Mouse (Mus musculus) CD4-positive, CD25-positive, alpha-beta regulatory T cell, adult 2 months (primary cell): ENCODE data around the gene Bok.
"Not testable (repeated sequence)": the region's sequence is repeated elsewhere in the genome, so short reads cannot be mapped to it uniquely, and the experiment has no call there.

Experiments used
- DNase-seq: peaks from one replicate; pipeline ENCODE4 v3.0.0-alpha.2; 2012; ENCODE audit warnings: low read depth, low spot score

Gene Bok

DNA sequence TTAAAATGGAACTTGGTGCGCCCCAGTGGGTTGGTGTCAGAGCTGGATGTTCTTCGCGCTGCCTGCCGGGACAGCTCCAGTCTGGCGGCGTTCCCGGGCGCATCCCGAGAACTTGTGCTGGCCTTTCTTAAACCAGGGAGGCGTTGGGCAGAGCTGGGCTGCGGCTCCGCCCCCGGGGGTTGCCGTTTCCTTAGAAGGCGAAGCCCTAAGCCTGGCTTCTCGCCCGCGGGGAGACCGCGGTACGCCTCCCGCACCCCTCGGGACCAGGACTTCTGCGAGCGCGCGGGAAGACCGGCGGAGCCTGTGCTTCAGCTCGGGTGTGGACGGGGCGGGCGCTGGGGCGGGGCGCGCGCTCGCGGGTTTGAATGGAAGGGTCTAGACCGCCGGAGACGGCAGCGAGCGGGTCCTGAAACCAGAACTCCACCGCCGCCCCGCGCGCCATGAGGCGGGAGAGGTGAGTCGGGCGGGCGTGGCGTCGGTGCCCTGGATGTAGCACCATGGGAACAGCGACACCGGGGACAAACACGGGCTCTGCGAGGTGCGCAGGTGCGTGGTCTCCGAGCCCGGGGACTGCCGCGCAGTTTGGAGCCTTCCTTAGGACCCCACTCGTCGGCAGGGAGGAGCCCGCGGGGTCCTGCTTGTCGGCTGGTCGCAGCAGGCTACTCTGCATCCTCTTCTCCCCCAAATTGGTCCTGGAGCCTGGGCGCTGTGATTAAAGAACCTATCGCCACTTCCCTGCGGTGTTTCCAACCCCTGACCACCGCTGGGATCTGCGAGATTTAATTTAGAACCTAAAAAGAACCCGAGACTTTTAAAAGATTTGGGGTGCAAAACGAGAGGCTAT lies at the start of gene Bok:
Gene Bok, plus strand, starts transcription at position 260 of the 844 bp plus-strand sequence.
- no peak for DNase-seq

DNA sequence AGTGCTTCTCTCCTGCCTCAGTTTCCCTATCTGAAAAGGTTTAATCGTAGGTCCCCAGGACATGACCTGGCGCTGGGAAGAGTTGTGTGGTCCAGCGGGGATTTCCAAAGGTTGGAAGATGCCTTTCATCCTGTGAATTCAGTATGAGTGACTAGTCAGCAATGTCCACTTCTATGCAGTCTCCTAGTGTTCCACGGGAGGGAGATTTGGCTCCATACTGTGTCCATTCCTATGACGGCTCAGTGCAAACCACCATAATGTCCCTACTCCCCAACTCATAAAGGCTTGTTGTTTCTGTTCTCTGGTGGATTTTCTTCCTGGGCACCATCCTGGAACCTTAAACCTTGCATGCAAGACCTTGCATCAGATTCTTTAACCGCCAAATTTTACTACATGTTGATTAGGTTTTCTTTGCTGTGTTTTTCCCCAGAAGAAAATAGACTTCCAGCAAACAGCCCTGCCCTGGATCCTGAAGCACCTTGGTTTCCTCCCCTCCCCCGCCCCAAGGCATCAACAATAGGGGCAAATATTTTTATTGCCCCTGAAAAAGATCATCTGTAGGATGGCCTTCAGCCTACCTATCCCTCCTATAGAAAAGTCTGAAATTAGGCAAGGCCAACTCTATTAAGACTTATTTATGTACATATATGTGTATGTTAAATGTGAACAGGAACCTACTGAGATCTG lies 49.1 kb upstream of the Bok start:
- no peak for DNase-seq

DNA sequence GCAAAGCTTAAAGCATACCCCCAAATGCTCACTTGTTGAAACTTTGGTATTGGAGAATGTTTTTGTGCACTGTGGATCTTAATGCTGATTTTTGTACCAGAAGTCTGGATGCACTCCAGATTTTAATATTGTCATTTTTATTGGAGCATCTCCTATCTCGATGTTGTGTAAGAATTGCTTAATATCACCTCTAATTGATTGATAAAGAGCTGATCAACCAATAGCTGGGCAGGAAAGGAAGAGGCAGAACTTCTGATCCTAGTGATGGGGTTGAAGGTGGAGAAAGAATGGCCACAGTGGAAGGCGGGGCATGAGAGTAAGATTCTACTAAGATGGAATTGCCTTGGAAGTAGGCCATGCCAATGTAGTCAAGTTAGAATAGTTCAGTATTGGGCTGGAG lies 43.5 kb upstream of the Bok start:
- no peak for DNase-seq

DNA sequence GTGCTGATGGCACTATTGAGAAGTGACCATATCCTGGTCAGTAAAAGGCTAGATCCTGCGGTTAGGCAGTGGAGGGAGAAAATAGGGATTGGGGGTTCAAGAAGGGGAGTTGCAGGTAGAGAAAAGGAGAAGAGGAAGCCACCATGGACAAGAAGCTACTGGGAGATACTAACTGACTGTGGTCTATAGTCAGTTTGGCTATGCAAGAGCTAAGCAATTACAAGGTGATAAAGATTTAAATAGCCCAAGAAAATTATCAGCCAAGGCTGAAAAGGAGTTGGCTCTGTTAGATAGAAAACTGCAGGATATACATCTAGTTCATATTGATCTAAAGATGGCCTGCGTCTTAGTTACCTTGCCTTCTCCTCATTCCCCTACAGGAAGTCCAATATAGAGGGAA lies 42.8 kb upstream of the Bok start:
- DNase-seq, result no peak

DNA sequence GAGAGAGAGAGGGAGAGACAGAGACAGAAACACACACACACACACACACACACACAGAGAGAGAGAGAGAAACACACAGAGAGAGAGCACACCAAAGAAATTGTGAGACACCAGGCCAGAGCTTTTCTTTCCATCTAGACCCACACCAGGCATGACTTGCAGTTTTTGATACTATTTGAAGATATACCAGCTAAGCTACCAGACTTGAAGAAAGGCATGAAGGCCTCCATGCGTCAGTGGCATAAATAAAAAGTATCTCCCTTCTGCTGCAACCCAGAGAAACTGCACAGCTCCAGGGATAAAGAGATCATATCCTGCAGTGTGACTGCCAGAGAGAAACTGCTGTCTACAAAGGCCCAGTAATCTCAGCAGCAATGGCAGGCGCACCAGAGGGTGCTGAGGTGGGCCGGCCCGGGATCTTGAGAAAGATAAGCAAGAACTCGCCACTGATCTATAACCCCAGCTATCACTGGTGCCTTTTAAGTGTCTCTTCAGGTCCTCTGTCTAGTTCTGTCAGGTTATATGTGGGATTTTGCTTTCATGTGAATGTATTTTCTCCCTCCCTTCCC lies 35.8 kb upstream of the Bok start:
- DNase-seq, result no peak

DNA sequence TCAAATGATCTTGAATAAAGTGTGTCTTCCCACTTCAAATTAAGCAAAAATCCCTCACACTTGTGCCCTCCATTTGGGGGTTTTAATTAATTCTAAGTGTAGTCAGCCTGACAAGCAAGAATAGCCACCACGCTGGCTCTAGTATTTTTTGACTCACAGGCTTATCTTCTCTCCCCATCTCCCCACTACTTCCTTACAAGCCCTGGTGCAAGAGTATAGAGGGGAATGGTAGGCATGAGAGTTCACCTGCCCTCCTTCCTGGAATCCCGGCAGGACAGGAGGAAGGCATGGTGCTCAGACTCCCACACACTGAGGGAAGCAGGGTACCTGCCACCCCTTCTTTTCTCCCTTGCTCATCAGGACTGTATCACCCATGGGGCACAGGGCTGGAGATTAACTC lies 31.2 kb upstream of the Bok start:
- DNase-seq, result no peak

DNA sequence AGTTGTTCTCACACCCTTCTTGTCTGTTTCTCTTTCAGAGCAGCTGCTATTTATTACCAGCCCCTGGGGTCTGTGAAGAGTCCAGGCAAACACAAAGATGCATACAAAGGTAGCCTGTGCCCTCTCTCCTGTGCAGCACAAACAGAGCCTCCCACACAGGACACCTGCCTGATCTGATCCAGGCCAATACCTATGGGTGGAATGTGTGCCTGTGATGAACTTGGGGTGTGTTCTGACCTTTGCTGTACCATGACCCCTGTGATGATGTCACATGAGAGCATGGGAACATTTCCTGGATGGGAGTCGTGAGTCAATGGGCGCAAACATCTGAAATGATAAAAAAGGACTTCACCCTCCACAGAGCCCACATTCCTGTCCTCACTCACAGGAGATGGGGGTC lies 30.7 kb upstream of the Bok start:
- no peak for DNase-seq

DNA sequence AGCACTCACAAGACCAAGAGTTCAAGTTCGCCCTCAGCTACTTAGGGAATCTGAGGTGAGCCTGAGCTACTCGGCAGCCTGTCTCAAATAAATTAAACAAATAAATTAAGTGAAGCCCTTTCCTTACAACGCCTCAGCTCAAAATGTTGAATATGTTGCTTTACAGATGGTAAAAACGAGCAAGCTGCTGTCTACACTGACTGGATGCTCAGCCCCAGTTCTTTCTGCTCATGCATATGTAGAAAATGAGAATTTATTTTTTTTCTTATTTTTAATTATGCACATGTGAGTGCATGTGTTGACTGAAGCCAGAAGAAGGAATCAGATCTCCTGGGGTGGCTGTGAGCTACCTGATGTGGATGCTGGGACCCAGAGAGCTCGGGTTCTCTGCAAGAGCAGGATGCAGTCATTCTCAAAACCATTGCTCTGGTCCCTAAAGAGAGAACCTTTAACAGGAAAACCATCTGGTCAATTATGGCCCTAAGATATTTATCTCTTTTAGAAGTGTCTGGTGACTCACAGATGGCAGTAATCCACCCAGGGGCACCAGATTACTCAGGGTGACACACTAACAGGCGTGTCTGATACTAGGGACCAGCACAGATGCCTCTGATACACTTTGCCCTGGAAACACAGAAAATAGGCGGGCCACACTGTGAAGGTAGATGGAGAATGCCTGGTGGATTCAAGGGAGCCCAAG lies 29.0 kb upstream of the Bok start:
- no peak for DNase-seq

DNA sequence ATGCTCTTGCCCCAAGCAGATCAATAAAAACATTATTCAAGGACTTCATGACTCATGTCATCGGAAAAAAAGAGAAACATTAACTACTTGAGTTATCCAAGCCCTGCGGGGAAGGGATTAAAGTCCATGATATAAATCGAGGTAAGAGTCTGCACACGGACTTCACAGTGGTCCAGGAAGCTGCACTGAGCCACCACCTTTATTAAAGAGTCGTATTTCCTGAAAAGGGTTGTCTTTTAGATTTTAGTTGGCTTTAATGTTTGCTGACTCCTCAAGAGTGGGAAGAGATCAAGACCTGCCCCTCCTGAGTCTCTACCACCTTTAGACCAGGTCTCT lies 28.5 kb upstream of the Bok start:
- DNase-seq, result no peak

DNA sequence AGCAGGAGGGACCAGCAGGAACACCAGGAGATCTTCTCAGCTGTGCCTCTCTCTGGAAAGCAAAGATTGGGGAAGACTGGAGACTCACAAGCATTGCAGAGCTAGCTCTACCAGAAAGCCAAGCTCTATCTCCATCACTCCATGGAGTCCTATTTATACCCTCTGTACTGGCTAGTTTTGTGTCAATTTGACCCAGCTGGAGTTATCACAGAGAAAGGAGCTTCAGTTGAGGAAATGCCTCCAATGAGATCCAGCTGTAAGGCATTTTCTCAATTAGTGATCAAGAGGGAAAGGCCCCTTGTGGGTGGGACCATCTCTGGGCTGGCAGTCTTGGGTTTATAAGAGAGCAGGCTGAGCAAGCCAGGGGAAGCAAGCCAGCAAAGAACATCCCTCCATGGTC lies 26.9 kb upstream of the Bok start, which contains the start of gene Stk25:
Gene Stk25, minus strand, starts transcription at position 101 of the 400 bp plus-strand sequence.
- not testable (repeated sequence) for DNase-seq

DNA sequence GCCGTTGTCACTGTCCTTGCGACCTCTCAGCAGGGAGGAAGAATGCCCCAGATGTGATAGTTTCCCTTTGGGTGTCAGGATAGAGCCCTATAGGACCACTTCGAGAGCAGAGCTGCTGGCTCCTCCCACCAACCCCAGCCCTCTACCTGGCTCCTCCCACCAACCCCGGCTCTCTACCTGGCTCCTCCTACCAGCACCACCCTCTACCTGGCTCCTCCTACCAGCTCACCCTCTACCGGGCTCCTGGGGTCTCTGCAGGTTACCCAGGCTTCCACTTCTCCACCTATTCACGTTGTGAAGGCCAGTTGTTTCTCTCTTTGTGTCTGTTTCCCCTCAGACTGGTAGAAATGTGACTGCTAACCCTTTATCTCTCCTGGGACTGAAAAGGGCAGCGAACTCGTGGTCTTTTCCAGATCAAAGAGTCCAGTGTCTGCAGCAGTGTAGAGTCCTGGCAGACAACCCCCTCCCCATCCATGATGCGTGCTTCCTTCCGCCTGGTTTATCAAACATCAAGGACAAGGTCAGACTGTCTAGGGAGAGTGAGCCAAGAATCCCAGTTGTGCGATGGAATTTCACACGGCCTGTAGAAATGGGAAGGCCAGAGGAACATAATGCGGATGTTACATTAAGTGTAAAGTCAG lies 17.6 kb upstream of the Bok start:
- peak; percentile 75 for DNase-seq

DNA sequence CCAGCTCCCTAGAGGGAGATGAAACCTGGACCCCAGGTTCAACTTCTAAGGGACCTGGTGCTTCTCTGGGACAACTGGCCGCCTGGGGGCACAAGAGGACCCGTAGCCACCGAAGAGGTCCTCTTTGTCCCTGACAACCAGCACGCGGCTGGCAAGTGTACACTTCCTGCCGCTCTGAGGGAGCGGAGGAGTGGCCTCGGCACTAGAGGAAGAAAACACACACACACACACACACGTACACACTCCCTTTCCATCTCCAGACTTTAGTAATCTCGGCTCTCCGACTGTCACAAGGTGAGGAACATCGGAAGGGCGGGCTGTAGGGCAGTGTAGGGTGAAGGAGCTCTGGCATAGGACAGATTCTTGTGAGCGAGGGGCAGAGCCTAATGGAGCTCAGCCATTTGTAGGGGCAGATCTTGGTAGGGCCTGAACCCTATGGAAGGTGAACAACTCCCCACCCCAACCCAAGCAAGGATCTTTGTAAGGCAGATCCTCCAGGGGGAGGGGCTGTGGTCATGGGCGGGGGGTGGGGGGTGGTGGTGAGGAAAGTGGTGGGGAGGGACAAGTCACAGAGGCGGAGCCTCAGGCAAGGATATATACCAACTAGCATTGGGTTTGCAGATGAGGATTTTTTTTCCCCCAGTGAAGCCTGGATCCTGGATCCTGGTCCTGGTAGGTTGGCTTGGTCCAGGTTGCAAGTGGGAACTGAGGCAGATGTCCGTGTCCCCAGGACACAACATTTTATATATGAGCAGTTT lies 16.5 kb upstream of the Bok start:
- peak; percentile 81 for DNase-seq

DNA sequence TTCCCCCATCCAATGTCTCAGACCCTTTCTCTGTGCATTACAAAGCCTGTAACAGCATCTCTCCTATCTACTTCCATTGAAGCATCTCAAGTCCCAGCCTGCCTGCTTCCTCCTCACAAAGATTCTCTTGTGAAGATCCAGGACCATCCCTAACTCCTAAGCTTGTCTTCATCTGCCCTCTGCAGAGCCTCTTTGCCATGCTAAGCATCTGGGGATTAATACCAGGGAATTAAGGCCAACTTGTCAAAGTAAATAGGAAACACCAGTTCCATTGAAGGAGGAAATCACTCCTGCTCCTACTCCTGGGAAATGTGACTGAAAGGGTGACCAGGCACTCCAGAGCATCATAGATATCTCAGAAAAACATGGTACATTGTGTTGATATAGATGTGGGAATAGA lies 15.5 kb upstream of the Bok start:
- DNase-seq, result no peak

DNA sequence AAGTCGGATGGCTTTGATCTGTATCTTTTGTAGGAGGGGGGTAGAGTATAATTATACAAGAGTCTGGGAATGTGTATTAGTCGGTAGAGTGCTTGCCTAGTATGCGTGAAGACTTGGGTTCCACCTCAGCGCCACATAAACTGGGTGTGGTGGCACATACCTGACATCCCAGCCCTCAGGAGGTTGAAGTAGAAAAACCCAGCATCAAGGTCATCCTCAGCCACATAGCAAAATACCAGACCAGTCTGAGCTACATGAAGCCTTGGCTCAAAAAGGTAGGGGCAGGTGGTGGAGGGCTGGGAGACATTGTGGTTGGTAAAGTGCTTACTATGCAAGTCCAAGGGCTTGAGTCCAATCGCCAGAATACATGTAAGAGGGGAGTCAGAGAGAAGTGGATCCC lies 12.8 kb upstream of the Bok start:
- DNase-seq, result no peak

DNA sequence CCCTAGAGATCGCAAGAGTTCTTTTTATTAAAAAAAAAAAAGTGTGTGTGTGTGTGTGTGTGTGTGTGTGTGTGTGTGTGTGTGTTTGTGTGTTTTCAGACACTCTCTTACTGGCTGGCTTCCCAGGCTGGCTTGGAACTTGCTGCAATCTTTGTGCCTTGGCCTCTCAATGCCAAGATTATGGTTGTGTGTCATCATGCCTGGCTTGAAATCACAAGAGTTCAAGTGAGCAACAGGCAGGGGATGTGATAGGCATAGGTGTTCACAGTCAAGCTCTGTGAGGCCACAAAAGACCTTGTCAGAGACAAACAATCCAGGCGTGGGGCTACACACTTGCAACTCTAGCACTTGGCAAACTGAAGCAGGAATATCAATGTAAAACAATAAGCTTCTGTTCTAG lies 7.1 kb upstream of the Bok start:
- no peak for DNase-seq

DNA sequence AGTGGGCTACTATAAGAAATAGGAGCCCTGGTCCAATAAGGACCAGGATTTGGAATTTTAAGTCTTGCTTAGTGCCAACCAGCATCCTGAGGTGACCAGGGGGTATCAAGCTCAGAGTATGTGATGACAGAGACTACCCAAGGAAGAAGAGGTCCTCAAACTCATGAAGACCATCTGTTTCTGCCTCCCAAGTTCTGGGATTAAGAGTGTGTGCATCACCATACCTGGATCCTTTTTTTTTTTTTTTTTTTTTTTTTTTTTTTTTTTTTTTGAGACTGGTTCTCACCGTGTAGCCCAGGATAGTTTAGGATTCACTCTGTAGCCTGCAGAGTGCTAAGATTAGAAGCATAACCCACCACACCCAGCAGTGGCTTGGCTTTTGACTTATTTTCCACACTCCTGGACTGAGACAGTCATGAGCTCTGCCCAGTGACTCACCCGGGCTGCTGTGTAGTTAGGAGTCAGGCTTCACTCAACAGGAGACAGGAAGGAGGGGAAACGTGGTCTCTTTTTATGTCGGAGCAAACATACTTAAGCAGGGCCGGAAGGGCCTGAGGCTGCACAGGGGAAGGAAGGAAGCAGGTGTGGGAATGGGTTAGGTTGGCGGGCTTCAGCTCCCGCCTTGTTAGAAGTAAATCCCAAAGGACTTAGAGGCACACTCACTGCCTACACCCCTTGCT lies 5.4 kb upstream of the Bok start:
- no peak for DNase-seq

DNA sequence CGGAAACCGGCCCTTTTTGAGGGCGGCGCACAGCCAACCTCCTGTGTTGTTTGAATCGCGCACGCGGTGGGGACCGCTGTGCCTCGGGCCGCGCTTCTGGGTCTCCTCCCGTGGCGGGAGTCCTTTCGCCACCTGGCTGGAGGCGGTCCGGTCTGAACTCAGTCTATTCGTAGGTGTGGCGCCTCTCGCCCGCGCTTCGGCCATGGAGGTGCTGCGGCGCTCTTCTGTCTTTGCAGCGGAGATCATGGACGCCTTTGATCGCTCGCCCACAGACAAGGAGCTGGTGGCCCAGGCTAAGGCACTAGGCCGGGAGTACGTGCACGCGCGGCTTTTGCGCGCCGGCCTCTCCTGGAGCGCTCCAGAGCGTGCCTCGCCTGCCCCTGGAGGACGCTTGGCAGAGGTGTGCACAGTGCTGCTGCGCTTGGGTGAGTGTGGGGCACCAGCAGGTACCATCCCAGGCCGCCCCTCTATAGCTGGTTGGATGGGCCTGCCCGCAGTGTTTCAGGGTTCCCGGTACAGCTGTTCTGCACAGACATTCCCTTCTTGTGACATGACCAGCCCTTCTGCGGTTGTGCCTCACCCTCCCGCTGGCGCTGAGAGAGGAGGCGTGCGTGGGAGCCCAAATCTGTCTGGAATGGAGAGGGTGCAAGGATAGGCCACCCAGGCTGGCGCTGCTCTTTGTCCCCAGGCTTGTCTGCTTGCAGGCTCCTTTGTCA lies 943 bp downstream of the Bok start:
- DNase-seq, result peak; percentile 11

DNA sequence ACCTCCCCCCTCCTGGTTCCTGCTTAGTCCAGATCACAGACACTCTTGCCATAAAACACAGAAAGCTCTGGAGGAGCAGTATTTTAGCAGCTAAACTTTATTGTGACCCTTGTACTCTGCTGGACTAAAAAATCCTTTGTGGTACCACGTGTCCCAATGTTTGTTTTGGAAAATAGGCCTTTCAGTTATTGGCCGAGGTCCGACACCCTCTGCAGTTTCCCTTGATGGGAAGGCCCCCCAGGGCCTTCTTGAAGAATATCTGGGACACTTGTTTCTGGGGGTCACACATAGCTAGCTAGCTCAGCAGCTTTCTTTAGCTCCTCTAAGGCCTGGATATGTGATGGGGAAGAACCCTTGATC lies 1.5 kb downstream of the Bok start:
- no peak for DNase-seq

DNA sequence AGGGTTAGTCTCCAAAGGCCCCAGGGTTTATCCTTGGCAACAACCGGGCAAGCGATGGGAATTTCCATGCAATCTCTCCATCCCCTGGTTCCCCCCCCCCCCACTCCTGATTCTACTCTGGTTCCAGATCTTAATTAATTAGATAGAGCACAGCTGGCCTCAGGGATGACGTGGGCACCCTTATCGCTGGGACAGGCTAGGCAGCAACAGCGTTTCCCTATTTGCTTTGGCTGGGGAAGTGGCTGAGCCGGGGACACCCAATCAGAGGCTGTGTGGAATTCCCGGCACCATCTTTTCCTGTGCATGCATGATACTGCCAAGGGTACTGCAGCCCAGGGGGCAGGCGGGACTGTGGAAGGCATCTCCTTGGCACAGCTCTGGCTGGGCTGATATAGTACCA lies 2.7 kb downstream of the Bok start:
- no peak for DNase-seq

DNA sequence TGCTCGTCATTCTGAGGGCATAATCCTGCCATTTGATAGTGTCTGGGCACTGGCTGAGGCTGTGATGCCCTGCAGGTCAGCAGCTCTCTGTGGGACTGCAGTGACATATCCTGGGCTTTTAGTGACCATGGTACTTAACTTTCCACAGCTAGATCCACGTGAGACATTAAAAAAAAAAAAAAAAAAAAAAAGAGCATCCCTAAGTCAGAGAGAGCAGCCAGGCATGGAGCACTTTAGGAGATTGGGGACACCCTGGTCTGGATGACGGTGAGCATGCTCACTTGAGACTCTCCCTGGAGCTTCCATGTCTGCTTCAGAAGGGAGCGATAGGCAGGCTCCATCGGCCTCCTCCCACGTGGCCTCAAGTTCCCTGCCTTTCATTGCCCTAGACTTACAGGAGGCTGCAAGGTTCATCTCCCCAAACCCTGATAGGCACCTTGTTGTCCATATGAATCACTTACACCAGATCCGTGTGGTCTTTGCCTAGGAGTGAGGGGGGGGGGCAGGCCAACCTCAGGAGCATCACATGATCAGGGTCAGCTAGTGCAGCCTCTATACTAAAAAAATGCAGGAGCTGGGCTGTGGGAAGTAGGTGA lies 4.5 kb downstream of the Bok start:
- DNase-seq, result no peak
